Mouse (Mus musculus): ENCODE data around the gene Arhgef2.
A peak's percentile ranks its signal among the peaks of the same experiment; 100 is the strongest.
"Not testable (repeated sequence)": the region's sequence is repeated elsewhere in the genome, so short reads cannot be mapped to it uniquely, and the experiment has no call there.

The Arhgef2 gene

DNA sequence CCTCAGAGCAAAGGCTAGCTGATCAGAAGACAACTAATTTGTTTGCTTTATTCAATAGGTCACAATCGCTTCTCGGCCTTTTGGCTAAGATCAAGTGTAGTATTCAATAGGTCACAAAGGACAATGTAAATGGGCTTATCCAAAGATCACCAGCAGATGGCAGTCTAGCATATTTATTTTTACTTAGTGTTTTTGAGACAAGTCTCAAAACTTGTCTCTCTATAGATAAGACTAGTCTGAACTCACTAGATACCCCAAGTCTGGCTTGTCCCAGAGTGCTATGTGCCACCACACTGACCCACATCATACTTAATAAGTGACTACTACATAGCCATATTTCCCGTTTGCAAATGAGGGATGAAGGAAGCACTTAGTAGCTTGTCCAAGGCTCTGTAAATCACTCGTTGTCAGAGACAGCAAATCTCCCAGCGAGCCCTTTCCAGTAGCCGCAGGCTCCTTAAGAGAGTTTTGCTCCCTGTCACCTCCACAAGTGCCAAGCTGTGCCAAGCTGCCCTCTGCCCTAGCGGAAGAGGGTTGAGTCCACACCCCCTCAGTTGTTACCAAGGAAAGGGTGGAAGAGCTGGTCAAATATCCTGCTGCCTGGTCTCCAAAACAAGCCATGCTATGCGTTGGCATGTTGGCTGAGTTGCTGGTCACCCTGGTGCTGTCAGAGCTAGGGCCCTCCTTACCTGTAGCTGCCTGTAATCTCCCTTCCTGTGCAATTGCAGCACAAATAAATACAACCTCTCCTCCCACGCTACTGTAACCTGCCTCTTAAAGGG is 13.6 kb upstream of the Arhgef2 start:
- DNase-seq, result peak; percentile 63 to 74

DNA sequence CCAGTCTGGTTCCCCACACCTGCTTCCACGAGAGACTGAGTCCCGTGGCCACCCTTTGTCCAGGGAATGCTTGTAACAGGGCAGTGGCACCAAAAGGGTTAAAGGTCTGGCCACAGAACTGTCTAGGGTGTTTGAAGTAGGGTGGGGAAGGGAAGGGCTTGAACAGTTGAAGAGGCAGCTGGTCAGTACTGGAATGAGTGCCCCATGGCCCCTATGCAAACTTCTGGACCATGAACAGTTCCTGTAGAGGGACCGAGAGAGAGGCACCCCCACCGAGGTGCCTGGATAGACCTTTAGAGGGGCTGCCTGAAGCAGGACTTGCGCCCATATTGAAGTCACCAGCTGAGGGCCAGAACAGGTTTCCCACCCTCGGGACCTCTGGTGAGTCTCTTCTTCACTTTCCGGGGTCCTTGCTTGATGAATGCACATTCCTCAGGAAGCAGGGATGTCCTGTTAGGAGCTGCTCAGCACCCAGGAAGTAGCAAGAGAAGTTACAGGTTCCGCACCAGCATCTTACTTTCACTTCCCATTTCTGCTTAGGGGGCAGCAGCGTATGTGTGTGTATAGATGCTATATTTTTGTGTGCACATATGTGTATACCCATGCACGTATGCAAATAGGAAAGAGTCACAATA is 12.7 kb upstream of the Arhgef2 start:
- DNase-seq, result no peak

DNA sequence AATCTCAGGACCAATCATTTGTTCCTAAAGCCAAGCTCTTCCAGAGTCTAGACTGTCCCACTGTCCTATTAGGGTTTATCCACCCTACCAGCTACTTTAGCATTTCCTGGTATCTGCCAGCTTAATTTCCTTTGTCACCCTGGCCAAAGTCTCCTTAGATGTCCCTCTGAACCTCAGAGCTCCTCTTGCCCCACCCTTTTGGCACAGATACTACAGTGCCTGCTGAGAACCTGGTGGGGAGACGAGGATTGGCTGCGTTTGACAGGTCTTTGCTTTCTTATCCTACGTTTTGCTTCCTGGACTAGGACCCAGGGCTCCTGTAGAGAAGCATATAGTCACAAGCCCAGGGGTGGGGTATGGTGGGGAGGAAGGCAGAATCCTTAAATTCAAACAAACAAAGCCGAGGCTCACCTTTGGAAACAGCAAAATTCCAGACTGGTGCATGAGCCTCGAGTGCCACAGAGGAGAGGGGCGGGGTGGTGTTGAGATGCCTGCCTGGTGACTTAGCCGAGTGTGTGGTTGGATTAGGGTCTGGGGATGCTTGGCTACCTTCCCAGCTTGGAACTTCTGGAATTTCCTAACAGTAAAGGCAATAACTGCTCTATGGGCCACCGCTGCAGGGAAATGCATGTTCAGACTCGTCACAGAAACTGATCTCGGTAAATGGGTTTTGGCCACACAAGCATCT is 11.7 kb upstream of the Arhgef2 start:
- no peak for DNase-seq

DNA sequence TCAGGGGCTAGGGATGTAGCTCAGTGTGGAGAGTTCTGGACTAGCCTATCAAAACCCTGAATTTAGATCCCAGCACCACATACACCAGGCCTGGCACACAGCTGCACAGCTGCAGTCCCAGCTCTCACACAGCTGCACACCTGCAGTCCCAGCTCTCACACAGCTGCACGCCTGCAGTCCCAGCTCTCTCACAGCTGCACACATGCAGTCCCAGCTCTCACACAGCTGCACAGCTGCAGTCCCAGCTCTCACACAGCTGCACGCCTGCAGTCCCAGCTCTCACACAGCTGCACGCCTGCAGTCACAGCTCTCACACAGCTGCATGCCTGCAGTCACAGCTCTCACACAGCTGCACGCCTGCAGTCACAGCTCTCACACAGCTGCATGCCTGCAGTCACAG is 9.2 kb upstream of the Arhgef2 start:
- not testable (repeated sequence) for DNase-seq

DNA sequence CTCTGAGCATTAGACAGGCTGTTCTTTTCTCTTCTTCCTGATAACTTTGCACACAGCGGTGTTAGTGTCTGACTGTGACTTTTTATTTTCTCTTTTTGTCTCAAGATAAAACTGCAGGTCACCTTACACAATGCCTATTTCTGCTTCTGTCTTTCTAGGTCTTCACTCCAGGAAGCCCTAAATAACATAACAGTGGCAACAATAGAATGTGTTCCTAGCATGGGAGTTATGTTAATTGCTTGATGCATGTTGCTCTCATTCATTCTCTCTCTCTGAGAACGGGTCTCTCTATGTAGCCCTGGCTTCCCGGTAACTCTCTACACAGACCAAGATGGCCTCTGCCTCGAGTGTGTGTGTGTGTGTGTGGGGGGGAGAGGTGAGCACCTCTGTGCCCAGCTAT is 3.3 kb upstream of the Arhgef2 start:
- no peak for DNase-seq

DNA sequence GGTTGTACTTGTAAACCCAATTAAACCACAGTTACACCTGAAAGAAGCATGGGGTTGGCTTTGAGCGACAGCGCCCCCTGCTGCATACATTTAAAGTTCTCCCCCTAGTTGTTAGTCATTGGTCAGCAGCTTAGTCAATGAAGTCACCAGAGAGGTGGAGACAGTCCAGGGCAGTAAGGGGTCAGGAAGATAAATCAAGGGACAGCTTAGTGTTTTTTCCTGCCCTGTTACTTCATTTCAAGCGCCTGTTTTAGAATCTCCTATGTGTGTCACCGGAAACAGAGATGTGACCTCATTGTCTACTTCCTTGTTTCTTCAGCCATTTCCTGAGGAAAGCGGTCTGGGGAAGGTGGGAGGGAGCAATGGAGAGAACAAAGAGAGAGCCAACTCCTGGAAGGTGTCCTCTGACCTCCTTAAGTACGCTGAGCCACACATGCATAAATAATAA is 2.0 kb upstream of the Arhgef2 start:
- peak; percentile 78 to 86 for DNase-seq

DNA sequence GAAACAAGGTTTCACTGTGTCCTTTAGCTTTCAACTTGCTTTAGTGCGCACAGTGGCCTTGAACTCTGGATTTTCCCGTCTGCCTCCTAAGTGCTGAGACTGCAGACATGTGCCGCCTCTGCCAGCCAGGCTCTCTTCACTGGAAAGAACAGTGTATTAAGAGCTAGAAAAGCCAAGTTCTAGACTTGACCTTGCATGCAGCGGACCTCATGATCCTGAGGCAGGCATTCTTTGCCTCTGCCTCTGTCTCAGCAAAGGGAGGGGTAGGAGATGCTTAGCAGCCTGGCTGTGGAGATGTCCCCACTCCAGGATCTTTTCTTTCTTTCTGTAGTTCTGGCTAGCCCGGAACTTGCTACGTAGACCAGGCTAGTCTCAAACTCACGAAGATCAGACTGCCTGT is 903 bp upstream of the Arhgef2 start:
- DNase-seq, result no peak

DNA sequence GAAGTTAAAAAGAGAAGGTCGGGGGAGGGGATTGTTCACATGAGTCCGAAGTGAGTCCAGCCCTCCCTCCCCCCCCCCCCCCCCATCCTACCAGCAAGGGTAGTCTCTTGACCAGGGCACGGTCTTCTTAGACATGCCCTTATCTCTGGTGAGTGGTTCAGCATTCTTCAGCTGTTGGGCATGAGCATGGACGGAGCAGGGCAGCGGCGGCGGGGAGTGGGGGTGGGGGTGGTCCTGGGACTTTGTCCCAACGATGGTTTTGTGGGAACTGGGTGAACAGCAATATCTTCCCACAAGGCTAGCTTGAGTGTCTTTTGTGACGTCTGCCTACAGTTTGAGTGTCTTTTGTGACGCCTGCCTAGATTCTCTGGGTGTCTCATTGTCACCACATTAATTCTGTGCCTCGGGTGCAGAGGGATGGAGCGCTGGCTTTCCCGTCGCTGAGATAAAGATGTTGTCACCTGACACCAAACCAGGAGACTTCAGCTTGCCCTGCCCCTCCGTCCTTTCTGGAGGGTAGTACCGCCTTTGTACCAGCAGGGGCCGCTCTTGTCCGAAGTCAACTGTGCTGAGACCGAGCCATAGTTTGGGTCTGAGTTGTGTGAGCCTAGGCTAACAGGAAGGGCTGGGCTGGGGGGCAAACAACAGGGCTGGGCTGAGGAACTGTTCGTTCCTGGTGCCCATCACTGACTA is 1.4 kb downstream of the Arhgef2 start:
- DNase-seq, result peak; percentile 95

DNA sequence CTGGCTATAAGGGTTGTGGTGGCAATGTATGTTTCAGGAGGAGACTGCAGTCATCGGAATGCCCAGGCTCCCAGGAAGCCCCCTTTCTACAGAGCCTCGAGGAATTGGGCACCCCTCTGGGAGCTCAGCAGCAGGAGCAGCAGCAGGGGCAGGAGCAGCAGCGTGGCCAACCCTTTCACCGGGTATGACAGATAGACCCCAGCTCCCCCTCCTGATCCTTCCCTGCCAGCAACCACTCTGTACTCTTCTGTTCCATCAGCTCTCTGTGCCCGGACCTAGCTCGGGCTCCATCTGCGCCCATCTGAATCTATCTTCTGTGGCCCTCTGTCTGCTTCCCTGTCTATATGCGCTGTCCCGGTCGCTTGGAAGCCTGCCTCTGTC is 2.0 kb downstream of the Arhgef2 start:
- DNase-seq, result no peak

DNA sequence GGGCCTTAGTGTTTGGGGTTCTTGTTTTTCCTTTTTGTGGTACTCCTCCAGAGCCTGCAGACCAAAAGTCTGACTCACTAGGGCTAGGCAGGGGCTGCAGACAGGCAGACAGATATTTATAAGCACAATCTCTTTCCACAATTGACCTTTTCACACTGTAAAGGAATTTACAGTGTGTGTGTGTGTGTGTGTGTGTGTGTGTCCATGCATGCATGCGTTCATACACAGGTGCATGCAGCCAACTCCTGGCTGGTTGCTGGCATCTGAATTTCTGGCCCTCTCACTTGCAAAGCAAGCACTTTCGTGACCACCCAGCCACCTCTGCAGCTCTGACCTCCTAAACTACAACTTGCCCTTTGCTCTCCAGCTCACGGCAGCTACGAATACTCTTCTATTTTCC is 3.3 kb downstream of the Arhgef2 start:
- DNase-seq, result no peak

DNA sequence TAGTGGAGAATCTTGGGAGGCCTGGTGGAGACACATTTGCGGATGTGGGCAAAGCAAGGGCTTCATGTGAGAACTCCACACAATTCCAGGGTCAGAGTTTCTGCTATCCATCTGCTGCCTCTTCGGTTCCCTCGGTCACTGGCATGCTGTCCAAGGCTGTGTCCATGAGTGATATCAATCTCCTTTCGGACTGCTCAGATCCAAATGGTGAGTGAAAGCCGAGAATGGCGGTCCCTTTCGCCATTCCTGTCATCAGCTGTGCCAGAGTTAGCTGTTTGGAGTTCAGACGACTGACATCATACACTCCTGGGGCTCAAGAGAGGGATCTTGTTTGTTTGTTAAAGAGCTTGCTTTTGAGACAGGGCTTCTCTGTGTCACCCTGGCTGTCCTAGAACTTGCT is 8.7 kb downstream of the Arhgef2 start:
- DNase-seq, result no peak

DNA sequence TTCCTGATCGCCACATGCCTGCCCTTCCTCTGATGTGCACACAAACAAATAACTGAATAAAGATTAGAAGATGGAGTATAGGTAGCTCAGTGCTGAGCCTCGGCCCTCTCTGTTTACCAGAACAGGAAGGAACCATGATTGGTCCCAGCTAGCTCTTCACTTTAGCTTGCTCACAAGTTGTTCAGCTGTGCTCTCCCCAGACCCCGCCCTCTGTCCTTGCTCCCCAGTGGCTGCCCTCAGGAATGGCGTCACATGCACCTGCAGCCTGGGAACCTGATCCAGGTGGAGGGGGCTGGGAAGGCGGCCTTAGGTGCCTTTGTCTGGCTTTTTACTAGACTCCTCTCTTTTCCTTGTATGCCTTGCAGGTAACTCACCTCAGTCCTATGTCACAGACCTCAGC is 9.4 kb downstream of the Arhgef2 start:
- DNase-seq, result no peak

DNA sequence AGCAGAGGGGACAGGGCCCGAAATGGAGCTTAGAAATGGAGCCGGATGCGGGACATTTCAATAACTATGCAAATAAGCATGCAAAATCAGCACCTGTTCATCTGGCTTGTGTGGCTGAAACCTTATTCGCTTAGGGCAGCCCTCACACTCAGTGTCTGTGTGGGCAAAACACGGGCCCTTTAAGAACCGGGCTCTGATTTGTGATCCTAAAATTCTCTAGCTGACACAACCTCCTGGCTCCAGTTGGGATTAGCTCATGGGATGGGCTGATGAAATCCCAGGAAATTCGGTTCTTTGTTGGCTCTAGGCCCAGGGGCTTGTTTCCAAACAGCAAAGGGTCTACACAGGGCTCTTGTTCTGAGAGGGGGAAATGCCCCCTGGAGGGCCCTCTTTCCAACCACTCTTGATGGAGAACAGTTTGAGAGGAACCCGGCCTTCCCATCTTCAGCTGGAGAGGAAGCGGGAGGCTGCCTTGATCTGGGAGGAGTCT is 10.2 kb downstream of the Arhgef2 start:
- peak; percentile 48 to 65 for DNase-seq

DNA sequence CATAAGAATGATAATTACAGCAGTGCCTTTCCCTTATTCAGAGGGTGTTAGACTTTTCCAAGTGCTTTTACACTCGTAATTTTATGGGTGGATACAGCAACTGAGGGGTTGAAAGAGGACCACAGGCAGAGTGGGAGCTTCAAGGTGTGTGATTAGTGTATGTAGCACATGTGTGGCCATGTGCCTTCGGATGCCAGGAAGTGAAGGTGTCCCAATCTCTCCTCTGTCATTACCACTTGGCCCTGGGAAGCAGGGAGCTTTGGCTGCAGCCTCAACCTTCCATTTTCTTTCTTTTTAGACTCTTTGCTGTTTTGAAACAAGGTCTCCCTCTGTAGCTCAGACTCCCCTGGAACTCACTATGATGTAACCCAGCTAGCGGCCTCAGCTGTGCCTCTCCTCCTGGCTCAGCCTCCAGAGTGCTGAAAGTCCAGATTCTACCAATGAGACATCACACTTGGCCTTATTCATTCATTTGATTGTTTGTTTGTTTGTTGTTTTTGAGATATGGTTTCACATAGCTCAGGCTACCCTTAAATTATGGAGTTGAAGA is 11.3 kb downstream of the Arhgef2 start:
- DNase-seq, result no peak

DNA sequence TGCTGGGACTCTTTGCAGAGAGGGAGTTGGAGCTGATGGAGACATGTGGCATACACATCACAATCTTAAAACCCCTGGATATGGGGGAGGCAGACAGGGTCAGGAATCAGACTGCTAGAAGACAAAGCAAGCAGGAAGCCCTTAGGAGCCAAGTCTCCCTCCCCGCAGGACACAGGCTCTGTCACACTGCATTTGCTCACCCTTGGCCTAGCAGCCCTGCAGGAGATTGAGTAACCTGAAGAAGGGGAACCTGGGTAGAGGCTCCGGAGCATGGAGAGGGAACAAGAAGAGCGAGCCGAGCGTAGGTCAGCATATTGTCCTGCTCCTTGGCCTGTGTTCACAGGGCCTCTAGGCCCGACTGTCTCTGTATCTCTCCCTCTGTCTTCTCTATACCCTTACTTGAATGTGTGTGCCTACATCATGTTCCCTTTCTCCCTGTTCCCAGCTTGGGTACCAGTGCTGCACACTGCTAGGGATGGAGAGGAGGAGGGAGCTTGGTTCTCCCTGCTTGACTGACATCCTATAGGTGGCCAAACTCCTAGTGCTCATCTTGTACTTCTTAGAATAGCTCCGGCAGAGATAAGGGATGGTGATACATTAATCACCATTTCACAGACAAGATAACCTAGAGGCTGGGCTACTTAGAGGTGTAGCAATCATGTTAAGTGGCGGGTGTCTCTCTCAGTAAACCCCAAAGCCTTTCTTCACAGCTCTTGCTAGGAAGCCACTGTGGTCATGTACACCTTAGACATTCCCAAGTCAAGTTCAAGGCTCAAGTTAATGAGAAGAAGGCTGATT is 12.5 kb downstream of the Arhgef2 start:
- DNase-seq, result no peak

DNA sequence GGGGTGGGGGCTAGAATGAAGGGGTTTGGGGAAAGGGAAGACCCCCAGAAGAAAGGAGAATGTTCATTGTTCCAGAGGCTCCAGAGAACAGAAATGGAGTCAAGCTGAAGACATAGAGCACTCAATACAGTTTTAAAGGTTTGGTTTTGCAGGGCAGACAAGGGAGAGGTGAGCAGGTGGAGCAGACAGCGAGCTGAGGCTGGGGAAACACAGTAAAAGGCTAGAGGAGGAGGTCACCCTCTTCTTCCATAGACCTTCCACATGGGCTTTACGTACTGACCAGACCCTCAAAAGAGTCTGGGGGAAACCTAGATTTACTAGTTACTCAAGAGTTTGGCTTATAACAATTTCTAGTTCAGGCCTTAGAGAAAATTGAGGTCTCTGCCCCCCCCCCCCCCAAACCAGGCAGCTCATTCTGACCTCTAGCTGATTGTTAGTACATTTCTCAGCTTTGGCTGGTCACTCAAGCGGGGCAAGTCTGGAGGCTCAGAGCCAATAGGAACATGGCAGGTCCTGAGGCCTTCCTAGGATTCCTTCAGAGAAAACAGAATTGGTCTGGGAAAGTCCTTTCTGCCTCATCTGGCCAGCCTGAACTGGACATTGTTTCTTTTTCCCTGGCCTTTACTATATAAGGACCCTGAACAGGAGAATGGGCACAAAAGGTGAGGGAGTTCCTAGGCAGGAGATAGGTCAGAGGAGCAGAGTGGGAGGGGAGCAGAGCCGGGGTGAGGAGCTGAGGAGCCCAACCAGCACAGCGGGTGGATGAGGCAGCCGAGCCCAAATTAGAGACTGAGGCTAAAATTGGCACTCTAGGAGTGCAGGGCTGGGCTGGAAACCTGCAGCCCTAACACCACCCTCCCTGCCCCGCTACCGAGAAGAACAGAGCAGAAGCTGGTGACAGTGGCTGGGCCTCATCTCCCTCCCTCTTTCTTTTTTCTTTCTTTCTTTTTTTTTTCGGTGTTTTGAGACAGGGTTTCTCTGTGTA is 13.6 kb downstream of the Arhgef2 start:
- DNase-seq, result peak in 1 of 2 experiments; percentile 13

DNA sequence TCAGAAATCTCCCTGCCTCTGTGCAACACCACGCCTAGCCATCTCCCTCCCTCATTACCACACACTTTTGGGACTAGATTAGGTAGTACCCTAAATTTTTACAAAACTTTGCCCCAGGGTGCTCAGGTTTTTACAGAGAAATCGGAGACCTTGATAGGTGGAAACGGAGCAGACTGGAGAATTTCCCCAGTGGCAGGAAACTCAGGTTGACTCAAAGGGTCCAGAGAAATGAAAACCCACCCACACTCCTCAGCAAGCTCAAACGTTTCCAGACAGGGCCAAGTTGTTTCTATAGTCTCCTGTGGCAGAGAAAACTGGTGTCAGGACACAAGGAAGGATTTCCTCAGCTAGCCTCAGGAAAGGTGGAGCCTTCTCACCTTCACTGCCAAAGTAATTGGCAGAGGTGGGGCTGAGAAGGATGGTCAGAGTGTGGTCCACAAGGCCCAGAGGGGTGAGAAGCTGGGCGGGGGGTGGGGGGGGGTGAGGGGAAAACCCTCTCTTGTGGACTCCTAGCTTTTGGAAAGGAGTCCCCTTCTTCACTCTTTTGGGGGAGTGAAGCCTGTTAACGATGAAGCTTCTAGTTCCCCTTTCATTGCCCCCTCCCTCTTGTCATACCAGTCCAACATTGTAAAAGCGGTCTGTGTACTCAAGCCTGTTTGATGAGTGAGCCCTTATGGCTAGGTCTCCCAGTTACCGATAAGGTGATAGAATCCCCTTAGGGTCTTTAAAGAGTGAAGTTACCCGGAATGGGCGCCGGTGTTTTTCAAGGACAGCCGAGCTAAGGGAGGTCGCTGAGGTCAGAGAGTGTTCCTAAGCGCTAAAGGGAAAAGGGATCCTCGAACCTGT is 14.6 kb downstream of the Arhgef2 start:
- DNase-seq, result no peak

DNA sequence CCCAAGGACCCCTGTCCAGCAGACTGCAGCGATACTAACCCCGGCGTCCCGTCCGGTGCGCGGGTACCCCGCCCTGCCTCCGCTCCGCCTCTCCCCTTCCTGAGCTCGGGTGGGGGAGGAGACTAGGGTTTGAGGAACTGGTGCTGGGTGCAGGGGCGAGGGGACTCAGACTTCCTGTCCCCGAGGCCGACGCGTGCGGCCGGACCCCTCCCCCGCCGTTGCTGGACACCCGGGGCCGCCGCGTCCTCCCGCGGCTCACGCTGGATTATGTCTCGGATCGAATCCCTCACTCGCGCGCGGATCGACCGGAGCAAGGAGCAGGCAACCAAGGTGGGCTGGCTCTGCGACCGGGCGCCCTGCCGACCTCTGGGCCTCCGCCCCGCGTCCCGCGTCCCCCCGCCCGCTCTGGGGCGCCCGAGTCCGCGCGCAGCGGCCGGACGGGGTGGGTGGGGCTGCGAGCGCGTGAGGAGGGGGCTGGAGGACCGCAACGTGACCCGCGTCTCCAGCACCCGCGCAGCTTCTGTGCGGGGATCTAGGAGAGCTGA is 15.3 kb downstream of the Arhgef2 start:
- DNase-seq, result peak; percentile 77 to 79

DNA sequence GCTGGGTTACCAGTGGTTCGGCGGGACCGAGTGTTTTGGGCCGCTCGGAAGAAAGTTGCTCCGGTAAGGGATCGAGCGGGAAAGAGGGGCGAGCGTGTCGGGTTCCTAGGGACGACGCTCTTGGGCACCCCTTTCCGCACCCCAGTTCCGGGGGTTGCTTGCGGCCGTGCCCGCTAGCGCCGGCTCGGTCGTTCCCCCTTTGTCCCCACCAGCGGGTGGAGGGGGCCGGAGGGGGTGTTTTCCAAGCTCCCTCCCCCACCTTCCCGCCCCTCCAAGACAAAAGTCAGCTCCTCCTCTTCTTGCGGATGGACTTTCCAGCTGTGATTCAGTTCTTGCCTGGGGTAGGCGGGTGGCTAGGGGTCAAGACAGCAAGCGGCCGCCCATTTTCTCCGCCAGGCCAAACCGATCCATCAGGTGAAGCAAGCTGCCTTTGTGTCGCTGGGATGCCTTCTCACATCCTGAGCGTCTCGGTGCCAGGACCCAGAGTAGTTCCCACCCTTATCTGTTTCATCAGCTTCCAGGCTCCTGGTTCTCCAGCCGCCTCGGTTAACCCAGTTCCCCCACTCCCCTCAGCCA is 15.9 kb downstream of the Arhgef2 start:
- DNase-seq, result peak; percentile 72 to 74
